Mouse (Mus musculus) Patski (cell line): ENCODE results near the gene Cbx1. TPM values are rescaled to one million over a fixed set of nuclear protein-coding genes. Genes with fewer than 3 reads are reported as not detected.
"Not testable (repeated sequence)": the region's sequence is repeated elsewhere in the genome, so short reads cannot be mapped to it uniquely, and the experiment has no call there.

Experiments used
- ATAC-seq: fragments of 100-300 bp; one replicate; pipeline ENCODE4 v1.8.0; 2021
- CTCF ChIA-PET: fragments of 350-600 bp; sonication (Branson Sonifier 250); formaldehyde crosslinking; loops from one replicate; lab custom pipeline; 2022; ENCODE audit warnings: inconsistent platforms; lab: Charles Lee
- POLR2A ChIA-PET: fragments of 350-600 bp; sonication (Branson Sonifier 250); formaldehyde crosslinking; loops from one replicate; lab custom pipeline; 2022; ENCODE audit warnings: antibody characterized with exemption, inconsistent platforms; lab: Charles Lee
- DNase-seq: peaks from one replicate; pipeline ENCODE4 v3.0.0-alpha.2; 2011; ENCODE audit warnings: low read depth, low spot score
- H3K27me3 ChIP-seq: fragments of 371-371 bp; one replicate; pipeline ENCODE4 v1.5.1; 2021
- CTCF ChIP-seq: fragments of 100-300 bp; IDR thresholded peaks from one replicate; pipeline ENCODE4 v1.5.1; 2021
- in situ Hi-C: fragments of 300-500 bp; cut with MboI; formaldehyde crosslinking; loops from 3 replicates; pipeline ENCODE4 v1.11.1; 2018; ENCODE audit warnings: low pct_unique_long_range_greater_than_20kb, mixed read lengths
- polyA plus RNA-seq: library from polyadenylated mRNA; unstranded; gene quantifications from one replicate; pipeline ENCODE4 v1.2.3, GENCODE M21; 2021

The Cbx1 gene
- polyA plus RNA-seq, 1 experiment from 2014 or later: 111 TPM

DNA sequence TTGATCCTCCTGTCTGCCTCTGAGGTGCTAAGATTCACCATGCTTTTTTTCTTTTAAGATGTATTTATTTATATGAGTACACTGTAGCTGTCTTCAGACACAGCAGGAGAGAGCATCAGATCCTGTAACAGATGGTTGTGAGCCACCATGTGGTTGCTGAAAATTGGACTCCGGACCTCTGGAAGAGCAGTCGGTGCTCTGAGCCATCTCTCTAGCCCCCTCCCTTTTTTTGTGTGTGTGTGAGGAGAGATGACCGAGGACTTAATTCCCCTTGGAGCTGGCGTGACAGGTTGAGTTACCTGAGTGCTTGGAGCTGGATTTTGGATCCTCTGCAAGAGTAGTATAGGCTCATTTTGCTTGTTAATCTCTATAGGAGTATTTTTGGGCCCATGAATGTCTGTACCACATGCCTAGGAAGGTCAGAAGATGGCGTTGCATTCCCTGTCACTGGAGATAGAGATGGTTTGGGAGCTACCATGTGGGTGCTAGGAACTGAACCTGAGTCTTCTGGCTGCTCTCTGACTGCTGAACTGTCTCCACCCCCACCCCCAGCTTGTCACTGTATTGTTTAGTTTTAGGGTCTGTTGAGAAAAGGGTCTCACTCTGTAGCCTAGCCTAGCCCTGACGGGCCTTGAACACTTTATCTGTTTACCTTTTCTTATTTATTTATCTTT, 20.8 kb downstream of the Cbx1 start:
- DNase-seq: no peak
- in situ Hi-C loops: no loop called here
- no peaks in the 10 kb centered on the region for H3K27me3 ChIP-seq
- CTCF ChIA-PET: interaction anchor here (0.7 to 1.6 kb wide), 4 partner anchors 9 to 18 kb away, joined by 3 to 6 read pairs (median 3); no protein-coding TSS in a partner anchor
- ATAC-seq: no peak
- TF ChIP-seq CTCF: no peak
- POLR2A ChIA-PET: interaction anchor here (0.6 to 0.9 kb wide), 2 partner anchors 10 to 20 kb away, joined by 3 read pairs; no protein-coding TSS in a partner anchor

DNA sequence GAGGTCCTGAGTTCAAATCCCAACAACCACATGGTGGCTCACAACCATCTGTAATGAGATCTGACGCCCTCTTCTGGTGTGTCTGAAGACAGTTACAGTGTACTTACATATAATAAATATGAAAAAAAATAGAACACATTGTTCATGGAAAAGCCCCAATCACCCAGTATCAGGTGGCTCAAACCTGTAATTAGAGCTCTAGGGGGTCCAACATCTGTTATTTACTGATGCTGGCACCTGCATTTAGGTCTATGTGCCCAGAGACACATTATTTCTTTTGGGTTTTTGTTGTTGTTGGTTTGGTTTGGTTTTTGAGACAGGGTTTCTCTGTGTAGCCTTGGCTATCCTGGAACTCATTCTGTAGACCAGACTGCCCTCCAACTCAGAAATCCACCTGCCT, 22.3 kb downstream of the Cbx1 start:
- ATAC-seq, in situ Hi-C loops, H3K27me3 ChIP-seq, DNase-seq: not testable (repeated sequence)
- CTCF ChIA-PET: interaction anchor here (1.8 kb wide), 1 partner anchor 14 kb away, joined by 5 read pairs; no protein-coding TSS in a partner anchor
- POLR2A ChIA-PET: interaction anchor here (2.3 kb wide), 1 partner anchor 11 kb away, joined by 4 read pairs; no protein-coding TSS in a partner anchor

DNA sequence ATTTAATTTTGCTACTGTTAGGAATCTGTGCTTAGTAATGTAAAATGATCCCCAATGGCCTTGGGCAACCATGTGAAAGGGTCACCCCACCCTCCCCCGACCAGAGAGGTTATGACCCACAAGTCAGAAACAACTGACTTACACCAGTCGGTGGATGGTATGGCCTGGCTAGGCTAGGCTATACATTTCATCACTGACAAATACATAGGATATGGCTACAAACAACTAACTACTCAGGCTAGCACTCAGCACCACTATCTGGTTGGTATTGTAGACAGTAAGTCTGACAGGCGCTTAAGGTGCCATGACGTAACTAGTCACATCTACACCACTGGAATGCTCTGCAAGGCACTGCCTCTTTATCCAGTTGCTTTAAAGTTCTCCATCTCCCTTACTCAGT, 24.5 kb downstream of the Cbx1 start:
- ATAC-seq (no peak), DNase-seq (no peak)
- POLR2A ChIA-PET: interaction anchor here (0.6 kb wide), 1 partner anchor 463 kb away, joined by 3 read pairs; no protein-coding TSS in a partner anchor
- CTCF ChIA-PET: no interaction called here
- TF ChIP-seq CTCF: no peak
- H3K27me3 ChIP-seq: no peaks in the 10 kb centered on the region
- in situ Hi-C loops: no loop called here

DNA sequence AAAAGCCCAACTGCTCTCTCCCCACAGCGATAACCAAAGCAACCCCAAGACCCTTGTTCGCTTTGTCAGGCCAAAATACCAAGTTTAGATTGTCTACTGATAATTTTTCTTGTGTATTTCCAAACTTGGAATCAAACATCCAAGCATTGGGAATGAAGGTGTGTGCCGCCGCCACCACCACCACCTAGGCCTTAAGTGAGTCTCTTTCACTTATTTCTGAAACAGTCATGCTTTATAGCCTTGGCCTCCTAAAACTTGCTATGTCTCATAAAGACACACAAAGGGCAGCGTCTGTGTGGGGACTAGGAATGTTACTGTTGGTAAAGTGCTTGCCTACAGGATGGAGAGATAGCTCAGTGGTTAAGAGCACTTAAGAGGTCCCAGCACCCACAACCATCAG, 25.0 kb downstream of the Cbx1 start:
- in situ Hi-C loops: no loop called here
- ChIA-PET CTCF (no interaction called here), POLR2A (interaction anchor here (0.6 kb wide), 1 partner anchor 463 kb away, joined by 3 read pairs; no protein-coding TSS in a partner anchor)
- no peak for TF ChIP-seq CTCF
- no peaks in the 10 kb centered on the region for H3K27me3 ChIP-seq
- DNase-seq: no peak
- ATAC-seq: no peak

DNA sequence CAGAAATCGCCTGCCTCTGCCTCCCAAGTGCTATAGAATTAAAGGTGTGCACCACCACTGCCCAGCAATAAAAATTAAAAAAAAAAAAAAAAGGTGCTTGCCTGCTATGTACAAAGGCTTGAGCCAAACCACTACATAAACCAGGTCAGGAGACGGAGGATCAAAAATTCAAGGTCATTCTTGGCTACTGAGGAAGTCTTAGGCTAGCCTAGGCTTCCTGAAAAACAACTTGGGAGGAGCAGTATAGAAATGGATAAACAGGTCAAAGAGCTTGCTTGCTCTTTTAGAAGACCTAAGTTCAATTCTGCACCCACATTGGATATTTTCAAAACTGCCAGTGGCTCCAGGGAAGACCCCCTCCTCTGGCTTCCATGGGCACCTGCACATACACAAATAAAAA, 25.5 kb downstream of the Cbx1 start:
- in situ Hi-C loops: no loop called here
- ChIA-PET POLR2A (interaction anchor here (0.9 kb wide), 1 partner anchor 51 kb away, joined by 3 read pairs; no protein-coding TSS in a partner anchor), CTCF (no interaction called here)
- DNase-seq (no peak), ATAC-seq (no peak)
- H3K27me3 ChIP-seq: no peaks in the 10 kb centered on the region
- TF ChIP-seq CTCF: no peak

DNA sequence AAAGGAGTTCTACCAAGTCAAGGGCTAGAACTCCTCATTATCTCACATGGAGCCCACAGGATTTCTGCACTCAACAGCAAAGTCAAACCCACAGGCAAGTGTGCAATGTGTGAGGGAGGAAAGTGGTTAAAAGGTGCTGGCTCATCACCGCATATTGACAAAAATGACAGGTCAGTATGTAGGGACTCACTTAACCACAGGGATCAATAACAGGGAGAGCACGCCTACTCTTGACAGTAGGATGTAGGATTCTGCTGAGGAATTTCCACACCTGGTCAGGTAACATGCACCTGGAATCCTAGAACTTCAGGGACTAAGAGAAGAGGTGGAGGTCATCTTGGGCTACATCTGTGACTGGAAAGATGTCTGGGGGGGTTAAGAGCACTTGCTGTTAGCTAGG, 27.0 kb downstream of the Cbx1 start:
- ATAC-seq (no peak), DNase-seq (no peak)
- TF ChIP-seq CTCF: no peak
- POLR2A ChIA-PET: no interaction called here
- in situ Hi-C loops: no loop called here
- H3K27me3 ChIP-seq: no peaks in the 10 kb centered on the region
- CTCF ChIA-PET: no interaction called here

DNA sequence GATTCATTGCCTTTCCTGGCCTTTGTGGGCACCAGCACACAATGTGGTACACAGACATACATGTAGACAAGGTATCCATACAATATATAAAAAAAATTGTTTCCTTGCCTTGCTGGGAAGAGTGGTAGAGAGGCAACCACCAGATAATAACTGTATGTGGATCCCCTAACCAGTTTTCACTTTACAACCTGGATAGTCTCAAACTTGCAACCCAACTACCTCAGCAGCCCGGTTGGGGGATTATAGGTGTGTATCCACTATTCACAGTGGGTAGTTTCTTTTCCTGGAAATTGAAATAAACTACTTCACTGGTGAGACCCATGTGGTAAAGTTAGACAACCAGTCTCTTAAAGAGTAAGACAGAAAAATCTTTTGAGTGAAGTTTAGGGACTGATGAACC, 27.6 kb downstream of the Cbx1 start:
- ChIA-PET CTCF (no interaction called here), POLR2A (interaction anchor here (1.3 kb wide), 1 partner anchor 10 kb away, joined by 4 read pairs; no protein-coding TSS in a partner anchor)
- H3K27me3 ChIP-seq: no peaks in the 10 kb centered on the region
- ATAC-seq (no peak), DNase-seq (no peak)
- no peak for TF ChIP-seq CTCF
- in situ Hi-C loops: no loop called here

DNA sequence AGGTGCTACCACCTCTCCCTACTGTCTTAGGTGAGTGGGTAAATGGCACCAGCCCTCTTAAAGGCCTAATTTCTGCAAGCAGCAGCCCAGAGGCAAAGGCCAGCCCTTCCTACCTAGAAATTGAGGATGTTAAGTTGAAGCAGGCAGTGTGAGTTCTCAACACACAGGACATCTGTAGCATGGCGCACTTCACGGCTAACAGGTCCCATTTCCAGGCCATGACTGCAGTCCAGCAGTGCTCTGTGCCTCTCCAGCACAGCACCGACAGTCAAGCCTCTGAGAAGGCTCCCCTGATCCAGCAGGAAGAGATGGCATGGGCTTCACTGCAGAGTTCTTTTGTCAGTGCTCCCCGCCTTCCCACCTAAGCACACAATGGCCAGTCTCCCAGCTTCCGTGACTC, 28.1 kb downstream of the Cbx1 start:
- H3K27me3 ChIP-seq: no peaks in the 10 kb centered on the region
- ChIA-PET CTCF (no interaction called here), POLR2A (interaction anchor here (1.3 kb wide), 1 partner anchor 9 kb away, joined by 4 read pairs; no protein-coding TSS in a partner anchor)
- ATAC-seq (no peak), DNase-seq (no peak)
- in situ Hi-C loops: no loop called here
- TF ChIP-seq CTCF: no peak

DNA sequence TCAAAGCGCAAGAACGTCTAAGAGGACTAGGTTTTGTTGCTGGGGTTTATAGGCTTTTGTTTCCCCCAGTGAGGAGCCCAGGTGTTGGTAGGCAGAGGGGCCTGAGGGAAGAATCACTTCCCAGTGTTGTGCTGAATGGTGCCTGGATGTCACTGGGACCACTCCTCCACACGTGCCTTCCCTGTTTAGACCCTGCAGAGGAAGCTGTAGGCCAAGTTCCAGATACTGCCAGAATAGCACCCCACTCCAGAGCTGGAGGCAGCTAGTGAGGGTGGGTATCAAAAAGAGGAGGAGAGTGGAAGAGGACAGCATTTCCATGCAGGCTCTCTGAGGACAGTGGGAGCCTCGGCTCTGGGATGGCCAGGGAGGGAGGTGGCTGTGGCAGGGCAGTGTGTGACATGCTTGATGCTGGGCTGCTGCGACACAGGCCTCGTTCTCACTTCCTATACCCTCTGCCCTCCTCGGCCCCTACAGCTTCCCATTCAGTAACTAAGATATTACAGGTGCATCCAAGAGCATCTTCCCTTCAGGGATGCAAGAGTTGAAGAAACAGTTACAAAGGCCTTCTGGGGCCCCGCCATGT, 29.3 kb downstream of the Cbx1 start:
- DNase-seq: no peak
- in situ Hi-C loops: no loop called here
- TF ChIP-seq CTCF: no peak
- ATAC-seq: no peak
- POLR2A ChIA-PET: interaction anchor here (1.3 kb wide), 1 partner anchor 8 kb away, joined by 4 read pairs; no protein-coding TSS in a partner anchor
- H3K27me3 ChIP-seq: no peaks in the 10 kb centered on the region
- CTCF ChIA-PET: interaction anchor here (1.0 to 1.3 kb wide), 2 partner anchors 16 to 43 kb away, joined by 3 to 5 read pairs; no protein-coding TSS in a partner anchor

DNA sequence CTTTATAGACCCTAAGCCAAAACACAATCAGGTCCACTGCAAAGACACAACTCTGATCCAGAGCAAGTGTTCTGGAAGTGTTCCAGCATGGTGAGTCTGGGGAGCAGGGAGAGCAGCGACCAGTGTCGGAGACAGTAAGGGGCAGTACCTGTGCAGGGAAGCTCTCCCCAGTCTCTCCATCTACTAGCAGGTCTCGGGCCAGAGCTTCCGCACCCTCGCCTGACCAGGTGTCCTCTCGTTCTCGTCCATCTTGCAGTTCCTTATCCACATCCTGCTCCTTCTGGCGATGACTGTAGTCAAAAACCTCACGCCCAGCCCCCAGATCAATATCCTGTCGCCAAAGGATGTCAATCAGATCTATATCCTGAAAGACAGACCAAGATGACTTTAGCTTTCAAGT, 33.0 kb downstream of the Cbx1 start:
- CTCF ChIA-PET: no interaction called here
- no peak for TF ChIP-seq CTCF
- DNase-seq: no peak
- in situ Hi-C loops: no loop called here
- POLR2A ChIA-PET: interaction anchor here (1.0 to 1.6 kb wide), 3 partner anchors 11 to 40 kb away, joined by 3 to 4 read pairs (median 4); no protein-coding TSS in a partner anchor
- no peaks in the 10 kb centered on the region for H3K27me3 ChIP-seq
- no peak for ATAC-seq
